Mouse (Mus musculus) left cerebral cortex, adult 2 months (tissue): ENCODE results near the gene Chit1. TPM values are rescaled to one million over a fixed set of nuclear protein-coding genes. Genes with fewer than 3 reads are reported as not detected.

Experiments
- DNase-seq, 2 experiments: peaks; one replicate each; pipeline ENCODE4 v3.0.0; 2021 to 2022; ENCODE audit warnings: low spot score in 2 of 2, mixed read lengths in 1 of 2; ENCODE audit errors: extremely low spot score in 1 of 2
- H3K27ac ChIP-seq: fragments of 200-600 bp; 2 replicates; pipeline ENCODE4 v1.8.1; 2022
- H3K4me3 ChIP-seq: fragments of 200-600 bp; 2 replicates; pipeline ENCODE4 v1.8.1; 2022
- CTCF ChIP-seq: fragments of 200-600 bp; IDR thresholded peaks from 2 replicates; pipeline ENCODE4 v1.8.1; 2022; ENCODE audit warnings: antibody characterized with exemption, mild to moderate bottlenecking, moderate library complexity
- intact Hi-C: fragments of 180-260 bp; cut with DNase I; formaldehyde crosslinking; loops from one replicate; pipeline ENCODE4 v1.15.1; 2025
- total RNA-seq, 2 experiments: library from RNA; stranded (reverse); gene quantifications; 2 replicates each; pipeline ENCODE4 v1.2.3; 2021

Chit1 gene
- total RNA-seq, 2 experiments from 2014 or later = not detected

- DNase-seq = no peak
- intact Hi-C loops = no loop called here
- TF ChIP-seq CTCF = peak; percentile 37
- H3K4me3 ChIP-seq = no peak overlapping the region
- H3K27ac ChIP-seq = no peak overlapping the region
Observed at GRCm38 (mm10) chr1:134122195-134122594, 11.2 kb downstream of the Chit1 start.

GRCm38 (mm10) chr1:134133316-134133715 is 22.3 kb downstream of the Chit1 start:
- Histone ChIP-seq H3K27ac (no peak overlapping the region), H3K4me3 (no peak overlapping the region)
- intact Hi-C loops = no loop called here
- no peak for TF ChIP-seq CTCF
- DNase-seq = no peak

DNA sequence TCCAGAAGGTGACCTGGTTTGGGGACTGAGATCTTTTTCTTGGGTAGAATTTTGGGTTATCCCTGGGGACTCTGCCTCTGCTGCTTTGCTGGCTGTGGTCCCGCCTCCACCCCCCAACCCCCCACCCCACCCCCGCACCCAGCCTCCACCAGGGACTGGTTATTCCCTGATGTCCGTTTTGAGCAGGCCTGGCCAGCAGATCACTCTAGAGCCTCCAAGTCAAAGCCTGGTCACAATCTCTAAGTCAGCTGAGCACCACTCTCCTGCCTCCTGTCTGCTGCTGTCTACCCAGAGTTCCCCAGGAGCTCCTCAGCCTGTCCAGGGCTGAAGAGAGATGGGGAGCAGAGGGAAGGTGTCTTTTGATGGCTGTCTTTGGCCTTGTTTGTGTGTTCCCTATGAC is 25.3 kb downstream of the Chit1 start:
- no peak for TF ChIP-seq CTCF
- Histone ChIP-seq H3K27ac (no peak overlapping the region), H3K4me3 (no peak overlapping the region)
- DNase-seq = no peak
- intact Hi-C loops = no loop called here

DNA sequence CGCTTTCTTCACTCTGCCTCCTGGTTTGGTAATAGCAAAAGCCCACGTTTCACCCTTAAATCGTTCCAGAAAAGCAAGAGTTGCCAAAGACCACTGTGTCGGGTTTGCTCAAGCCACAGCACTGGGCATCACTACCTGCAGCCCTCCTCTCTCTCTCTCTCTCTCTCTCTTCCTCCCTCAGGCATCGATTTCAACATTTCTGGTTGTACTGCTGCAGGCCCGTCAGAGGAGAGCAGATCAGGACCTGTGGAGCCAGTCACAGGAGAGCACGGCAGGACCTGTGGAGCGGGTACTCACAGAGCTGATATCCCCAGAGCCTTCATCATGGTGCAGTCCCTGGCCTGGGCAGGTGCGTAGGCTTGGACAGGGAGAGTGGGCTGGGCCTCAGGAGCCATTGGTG is 27.4 kb downstream of the Chit1 start:
- Histone ChIP-seq H3K4me3 (no peak overlapping the region), H3K27ac (no peak overlapping the region)
- intact Hi-C loops = no loop called here
- DNase-seq = no peak
- TF ChIP-seq CTCF = no peak

DNA sequence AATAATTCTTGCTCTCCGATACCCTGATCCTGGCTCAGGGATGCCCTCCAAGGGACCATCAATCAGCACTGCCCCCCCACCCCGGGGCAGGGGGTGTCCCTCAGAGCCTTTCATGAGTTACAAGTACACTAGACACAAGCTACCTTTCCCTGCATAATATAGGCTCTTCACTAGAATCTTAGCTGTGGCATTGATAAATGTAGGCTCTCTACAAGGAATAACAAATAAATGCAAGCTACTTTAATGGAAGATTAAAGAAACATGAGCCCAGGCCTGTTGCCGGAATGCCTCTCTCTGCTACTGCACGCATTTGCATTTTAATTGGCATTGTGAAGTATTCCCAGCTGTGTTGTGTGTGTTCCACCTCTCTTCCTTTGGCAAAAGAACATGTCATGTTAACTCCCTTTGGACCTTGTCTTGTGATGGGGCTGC is 31.3 kb downstream of the Chit1 start:
- intact Hi-C loops = no loop called here
- Histone ChIP-seq H3K27ac (no peak overlapping the region), H3K4me3 (no peak overlapping the region)
- no peak for TF ChIP-seq CTCF
- no peak for DNase-seq

- intact Hi-C loops = no loop called here
- Histone ChIP-seq H3K27ac (peak overlapping the region; percentile 15; the same call in 1 of the 2 replicates), H3K4me3 (no peak overlapping the region)
- no peak for TF ChIP-seq CTCF
- DNase-seq = peak; percentile 25 to 38
Observed at GRCm38 (mm10) chr1:134146066-134146465, 35.0 kb downstream of the Chit1 start.

- no peak overlapping the region for H3K27ac ChIP-seq
- intact Hi-C loops = loop anchor here (2.0 kb wide), 1 partner anchor 183 kb away; the partner anchor contains the start of gene Ppfia4
- no peak for DNase-seq
- no peak for TF ChIP-seq CTCF
- no peak overlapping the region for H3K4me3 ChIP-seq
Observed at GRCm38 (mm10) chr1:134150076-134150475, 39.0 kb downstream of the Chit1 start.

DNA sequence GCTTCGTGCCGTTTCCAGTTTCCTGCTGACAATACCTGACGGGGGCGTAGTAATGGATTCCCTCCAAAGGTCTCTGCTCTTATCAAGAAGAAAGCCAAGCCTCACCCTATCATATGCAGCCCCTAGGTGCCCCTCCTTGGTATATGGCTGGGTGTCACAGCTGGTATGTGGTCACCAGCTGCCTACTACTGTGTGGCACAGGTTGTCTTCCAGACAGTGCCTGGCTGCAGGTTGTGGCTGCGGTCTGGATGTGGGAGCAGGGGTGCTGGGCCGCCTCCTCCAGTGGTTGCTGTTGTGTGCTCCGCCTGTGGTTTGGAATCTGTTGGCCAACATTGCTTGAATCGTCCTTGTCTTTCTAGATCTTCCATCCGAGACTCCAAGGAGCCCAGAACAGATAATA is 39.7 kb downstream of the Chit1 start:
- no peak for DNase-seq
- Histone ChIP-seq H3K4me3 (no peak overlapping the region), H3K27ac (no peak overlapping the region)
- TF ChIP-seq CTCF = no peak
- intact Hi-C loops = loop anchor here (1.0 to 2.0 kb wide), 2 partner anchors 94 to 182 kb away; partner anchors contain the start of gene Ppfia4

- peak; percentile 92 for TF ChIP-seq CTCF
- no peak overlapping the region for H3K27ac ChIP-seq
- intact Hi-C loops = loop anchor here (1.0 to 2.0 kb wide), 4 partner anchors 45 to 181 kb away; partner anchors contain the start of gene Ppfia4
- H3K4me3 ChIP-seq = no peak overlapping the region
- DNase-seq = peak; percentile 76 to 82
Observed at GRCm38 (mm10) chr1:134151655-134152412, 40.8 kb downstream of the Chit1 start.

- no peak for TF ChIP-seq CTCF
- no peak overlapping the region for H3K27ac ChIP-seq
- H3K4me3 ChIP-seq = no peak overlapping the region
- intact Hi-C loops = loop anchor here (2.0 kb wide), 2 partner anchors 44 to 170 kb away; no protein-coding TSS in a partner anchor
- DNase-seq = no peak
Observed at GRCm38 (mm10) chr1:134152626-134153590, 41.9 kb downstream of the Chit1 start.

GRCm38 (mm10) chr1:134154121-134154520 is 43.1 kb downstream of the Chit1 start:
- intact Hi-C loops = no loop called here
- DNase-seq = no peak
- no peak overlapping the region for H3K4me3 ChIP-seq
- H3K27ac ChIP-seq = no peak overlapping the region
- TF ChIP-seq CTCF = no peak

- Histone ChIP-seq H3K27ac (no peak overlapping the region), H3K4me3 (no peak overlapping the region)
- intact Hi-C loops = no loop called here
- no peak for DNase-seq
- peak; percentile 42 for TF ChIP-seq CTCF
Observed at GRCm38 (mm10) chr1:134154655-134155054, 43.6 kb downstream of the Chit1 start.
